Mouse (Mus musculus): ENCODE data around the gene Scml4.

The Scml4 gene

DNA sequence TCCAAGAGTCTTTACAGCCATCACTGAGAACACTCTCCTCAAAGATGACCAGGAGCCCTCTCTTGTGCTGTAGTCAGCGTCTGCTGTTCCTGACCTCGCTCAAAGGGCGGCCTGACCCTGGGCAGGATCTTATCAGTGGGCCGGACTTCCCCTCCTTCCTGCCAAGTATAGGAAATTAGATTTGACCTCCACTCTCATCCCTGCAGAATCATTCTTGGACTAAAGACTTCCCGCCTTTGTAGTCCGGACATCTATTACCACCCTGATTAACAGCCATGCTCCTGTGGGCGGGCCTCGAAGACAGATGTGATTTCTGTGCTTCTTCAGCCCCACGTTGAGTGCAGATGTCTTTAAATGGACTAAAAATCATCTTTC lies 91.9 kb downstream of the Scml4 start:
- DNase-seq = peak; percentile 33

DNA sequence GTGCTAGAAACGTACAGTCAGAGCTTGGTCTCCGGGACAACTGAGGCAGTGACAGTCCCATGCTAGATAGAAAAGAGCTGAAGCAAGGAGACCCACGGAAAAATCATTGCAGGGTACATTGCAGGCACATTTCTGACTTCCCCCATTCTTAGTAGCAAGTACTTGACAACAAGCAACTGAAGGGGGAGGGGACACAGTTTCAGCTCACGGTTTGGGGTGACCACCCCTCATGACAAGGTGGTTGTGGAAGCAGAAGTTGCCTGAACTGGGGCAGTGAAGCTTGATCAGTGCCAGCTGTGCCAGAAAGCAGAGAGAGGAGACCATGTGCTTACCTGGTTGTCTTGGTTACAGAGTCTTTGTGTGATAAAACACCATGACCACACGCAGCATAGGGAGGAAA lies 93.4 kb downstream of the Scml4 start:
- DNase-seq = no peak

DNA sequence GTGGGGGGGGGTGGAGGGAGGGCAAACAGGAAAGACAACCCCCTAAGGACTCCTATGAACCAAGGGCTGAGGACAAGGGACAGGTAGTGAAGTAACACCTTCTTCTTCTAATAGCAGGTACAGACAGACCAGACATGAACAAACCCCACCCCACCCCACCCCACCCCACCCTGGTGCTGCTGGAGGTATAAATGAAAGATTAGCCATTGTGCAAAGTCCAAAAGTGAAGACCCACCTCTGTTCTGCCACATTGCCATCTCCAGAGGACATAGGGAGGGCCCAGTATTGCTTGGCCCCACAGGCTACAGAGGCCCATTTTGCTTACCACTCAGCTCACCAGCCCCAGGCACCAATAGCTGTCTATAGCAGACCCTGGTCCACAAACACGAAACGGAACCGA lies 95.0 kb downstream of the Scml4 start:
- no peak for DNase-seq

DNA sequence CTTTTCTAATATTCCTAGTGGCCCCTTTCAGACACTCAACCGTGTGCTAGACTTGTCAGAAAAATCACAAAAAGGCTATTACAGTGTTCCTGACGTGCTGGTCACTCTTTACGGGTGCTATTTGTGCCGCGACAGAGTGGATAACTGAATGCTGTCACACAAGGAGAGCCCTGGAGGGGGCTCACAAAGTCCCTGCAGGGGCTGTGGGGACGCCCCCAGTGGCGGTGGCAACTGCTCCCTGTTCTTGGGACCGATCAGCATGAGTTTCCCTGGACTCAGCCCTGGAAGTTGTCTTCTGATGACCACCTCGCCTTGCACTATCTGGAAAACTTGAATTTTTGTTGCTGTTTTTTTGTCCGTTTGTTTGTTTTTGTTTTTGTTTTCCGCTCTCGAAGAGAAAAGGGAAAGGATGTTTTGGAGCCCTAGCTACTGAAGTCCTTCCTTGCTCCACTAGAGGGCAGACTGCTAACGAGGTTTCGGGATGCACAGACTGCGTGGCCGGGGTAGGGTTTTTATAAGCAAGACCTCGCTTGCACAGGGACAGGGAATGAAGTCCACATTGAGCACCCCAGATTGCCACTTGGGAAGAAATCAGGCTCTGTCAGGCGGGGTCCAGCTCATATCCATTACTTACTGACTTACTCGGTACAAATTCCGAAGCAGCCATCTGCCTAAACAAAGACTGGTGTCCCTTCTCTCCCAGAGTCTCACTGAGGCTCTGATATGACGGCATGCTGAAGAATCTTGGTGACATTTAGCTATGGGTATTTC lies 97.9 kb downstream of the Scml4 start:
- DNase-seq = peak; percentile 77

DNA sequence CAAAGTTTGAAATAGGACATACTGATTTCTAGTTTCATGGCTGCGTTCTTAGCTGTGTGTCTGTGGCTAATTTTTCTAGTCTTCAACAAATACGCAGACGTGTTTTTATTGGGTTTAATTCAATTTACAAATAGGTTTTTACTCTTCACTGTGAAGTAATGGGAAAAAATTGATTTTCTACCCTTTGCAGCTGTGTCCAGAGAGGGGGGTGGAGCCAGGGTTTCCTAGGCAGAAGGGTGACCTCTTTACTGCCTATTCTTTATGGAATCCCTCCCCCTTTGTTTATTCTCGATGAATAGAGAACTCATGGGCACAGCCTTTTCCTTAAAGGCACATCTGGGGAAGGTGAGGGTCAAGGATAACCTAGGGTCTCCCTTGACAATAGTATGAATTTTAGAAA lies 98.5 kb downstream of the Scml4 start:
- DNase-seq = no peak

DNA sequence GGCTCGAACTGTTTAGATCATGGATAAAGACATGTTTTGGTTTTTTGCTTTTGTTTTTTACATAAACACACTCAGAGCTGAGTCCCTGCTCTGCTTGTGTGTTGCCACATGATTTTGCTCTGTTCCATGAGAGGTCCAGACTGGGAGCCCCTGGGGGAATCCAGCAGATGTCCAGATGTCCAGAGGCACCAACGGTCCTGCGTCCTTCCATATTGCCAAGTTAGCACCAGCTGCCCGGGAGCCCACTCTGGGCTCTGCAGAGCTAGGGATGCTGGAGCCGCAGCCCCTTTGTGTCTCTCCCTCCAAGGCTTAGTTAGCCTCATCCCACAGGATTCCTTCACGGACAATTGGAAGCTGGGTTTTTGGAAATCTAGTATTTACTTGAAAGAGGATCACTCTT lies 101.6 kb downstream of the Scml4 start:
- DNase-seq = no peak

DNA sequence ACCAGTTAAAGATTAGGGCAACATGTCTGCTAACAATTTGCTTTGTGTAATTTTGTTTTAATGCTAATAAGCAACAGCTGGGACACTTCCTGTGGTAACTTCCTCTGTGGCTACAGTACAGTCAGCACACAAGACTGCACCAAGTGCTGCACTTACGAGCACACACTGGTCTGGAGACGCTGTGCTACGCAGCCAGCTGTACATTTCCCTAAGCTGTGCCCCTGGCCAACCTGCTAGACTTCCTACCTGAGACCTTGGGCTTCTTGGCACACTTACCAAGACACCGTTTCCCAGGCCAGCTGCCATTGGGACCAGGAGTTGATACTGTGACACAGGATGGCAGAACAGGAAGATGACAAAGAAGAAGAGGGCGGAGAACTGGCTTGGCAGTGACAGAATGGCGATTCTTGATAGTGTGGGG lies 102.0 kb downstream of the Scml4 start:
- DNase-seq = no peak

DNA sequence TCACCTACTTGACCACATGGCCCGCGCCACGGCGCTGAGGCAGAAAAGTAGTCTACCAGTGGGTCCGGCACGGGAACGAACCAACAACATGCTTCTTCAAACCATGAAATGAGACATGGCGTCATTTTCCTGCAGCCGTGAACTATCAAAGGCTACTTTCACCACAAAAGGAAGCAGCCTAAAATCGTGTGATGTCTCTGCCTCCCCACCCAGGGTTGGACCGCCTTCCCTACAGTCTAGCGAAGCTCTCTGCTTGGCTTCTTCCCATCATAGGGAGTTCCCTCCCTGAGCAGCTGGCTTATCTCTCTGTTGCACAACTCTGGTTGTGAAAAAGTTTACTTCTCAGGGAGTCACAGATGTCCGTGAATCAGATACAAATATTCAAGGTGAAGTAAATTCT lies 102.5 kb downstream of the Scml4 start:
- DNase-seq = peak; percentile 48

DNA sequence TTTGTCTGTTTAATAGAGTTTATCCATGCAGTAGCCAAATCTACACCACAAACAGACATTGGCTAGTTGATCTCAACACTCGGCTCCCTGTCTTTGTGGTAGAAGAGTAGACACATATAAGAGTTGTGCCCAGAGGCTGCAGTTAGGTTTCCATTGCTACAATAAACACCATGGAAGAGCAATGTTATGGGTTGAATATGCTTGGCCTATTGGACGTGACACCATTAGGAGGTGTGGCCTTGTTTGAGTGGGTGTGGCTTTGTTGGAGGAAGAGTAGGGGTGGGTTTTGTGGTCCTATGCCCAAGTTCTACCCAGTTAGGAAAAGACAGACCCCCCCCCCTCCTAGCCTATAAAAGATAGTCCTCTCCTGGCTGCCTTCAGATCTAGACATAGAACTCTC lies 102.9 kb downstream of the Scml4 start:
- no peak for DNase-seq

DNA sequence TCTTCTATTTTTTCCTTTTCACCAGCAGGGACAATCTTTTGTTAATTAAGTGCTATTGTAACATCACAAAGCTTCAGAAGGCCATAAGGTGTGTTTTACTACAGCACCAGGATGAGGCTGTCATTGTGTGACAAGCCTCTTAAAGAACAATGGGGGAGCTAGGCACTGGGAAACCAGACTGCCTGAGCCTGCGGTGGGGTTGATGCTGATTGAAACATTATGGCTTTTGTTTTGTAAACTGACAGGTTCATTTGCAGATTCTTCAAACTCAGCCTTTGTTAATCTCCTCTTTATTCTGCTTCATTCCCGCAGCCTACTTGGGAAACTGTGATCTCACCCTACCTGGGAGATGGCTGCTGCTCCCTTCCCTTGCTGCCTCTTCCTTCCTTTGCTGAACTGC lies 108.2 kb downstream of the Scml4 start:
- no peak for DNase-seq

DNA sequence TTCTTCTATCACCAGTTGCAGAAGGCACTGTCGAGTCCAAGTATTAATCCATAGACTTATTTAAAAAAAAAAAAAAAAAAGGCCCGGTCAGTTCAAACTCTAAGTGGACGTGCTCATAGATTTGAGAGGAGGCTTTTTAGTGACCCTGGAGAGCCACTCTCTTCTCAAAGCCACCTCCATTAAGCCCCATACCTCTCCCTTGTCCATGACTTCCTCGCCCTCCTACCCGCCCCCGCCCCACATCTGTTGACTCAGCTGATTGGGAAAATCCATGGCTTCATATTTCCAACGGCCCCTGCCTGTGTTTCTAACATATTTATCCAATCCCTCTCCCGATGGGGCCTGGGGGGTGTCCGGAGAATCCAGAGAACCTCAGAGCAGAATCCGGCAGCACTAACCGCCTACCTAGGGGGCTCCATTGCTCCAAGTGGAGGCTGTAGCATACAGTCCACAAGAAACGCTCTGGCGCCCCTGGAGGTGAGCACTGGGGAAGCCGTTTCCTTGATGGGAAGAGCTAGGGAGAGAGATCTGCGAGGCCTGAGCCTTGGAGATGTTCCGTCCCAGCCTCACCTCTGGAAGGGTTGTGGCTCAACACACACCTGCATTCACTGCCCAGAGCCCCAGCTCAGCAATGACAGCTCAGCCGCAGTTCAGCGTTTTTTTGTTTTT lies 112.5 kb downstream of the Scml4 start:
- DNase-seq = peak; percentile 76

DNA sequence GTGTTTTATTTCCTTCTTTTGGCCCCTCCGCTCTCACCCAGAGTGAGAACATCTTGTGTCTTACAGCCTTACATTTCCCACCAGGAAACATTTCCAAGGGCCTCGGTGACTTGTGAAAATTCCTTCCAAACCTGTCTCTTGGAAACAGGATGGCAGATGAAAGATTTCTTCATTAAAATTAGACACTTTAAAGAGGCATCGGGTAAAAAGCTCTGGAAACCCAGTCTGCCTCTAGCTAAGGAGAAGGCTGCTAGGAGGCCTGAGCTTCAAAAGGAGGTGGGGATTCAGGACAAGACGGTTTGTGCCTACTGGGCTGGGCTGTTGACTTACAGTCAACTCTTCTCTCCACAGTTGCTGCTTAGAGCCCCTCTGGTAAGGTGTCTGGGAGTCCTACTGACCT lies 113.4 kb downstream of the Scml4 start:
- no peak for DNase-seq

DNA sequence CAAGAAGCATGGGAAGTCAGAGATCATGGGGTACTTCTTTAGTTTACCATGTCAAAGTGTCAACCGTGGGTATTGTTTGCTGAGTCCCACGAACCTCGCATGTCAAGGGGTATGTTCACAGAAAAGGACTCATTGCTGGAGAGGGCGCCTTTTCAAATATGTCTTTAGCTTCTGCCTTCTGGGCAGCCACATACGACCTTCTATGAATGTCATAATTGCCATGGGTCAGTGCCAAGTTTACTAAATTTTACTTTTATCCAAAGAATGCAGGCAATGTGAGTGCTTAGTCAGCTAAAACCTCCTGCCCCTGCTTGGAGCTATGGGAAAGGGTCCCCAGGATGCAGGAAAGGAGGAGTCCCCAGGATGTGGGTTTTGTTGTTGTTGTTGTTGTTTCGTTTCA lies 116.4 kb downstream of the Scml4 start:
- no peak for DNase-seq

DNA sequence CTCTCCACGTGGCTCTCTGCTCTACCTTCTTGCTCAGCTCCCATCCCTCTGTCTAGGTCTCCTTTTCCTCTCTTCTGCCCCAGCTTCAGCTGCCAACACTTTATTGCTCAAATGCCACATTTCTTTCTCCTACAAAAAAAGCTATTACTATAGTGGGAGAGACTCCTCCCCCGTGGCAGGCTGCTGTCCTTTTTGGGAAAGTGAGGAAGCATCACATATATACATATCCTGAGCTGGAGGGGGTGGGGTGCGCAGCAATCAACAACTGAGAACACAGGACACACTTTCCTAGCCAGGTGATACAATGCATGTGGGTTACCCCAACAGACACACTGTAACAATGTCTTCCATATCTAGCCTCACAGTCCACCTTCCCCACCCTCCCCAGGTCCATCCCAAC lies 118.2 kb downstream of the Scml4 start:
- no peak for DNase-seq

DNA sequence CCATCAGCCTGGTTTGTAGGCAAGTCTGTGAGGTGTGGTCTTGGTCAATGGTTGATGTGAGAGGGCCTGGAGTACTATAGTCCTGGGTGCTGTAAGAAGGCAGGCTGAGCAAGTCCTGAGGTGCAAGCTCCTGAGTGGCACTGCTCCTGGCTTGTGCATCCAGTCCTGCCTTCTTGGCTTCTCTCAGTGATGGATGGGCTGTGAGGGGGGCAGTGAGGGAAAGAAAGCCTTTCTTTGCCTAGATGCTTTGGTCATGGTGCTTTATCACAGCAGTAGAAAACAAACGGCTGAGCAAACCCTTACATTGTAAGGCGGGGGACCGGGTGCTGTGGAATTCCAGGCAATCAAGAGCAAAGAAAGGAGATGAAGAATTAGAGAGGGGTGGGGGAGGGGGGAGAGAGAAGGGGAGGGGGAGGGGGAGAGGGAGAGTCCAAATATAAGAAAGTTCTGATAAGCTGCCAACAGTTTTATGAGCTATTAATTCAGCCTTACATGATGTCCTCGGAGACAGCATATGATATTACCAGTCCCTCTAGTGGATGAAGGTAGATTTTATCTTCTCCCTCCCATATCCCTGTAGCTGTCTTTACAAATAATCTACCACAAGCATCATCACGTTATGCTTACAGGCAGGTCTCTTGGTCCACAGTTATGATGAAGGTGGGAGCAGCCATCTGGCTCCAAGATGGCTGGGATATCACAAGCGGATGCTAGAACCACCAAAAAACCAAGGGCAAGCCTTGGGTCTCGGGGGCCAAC lies 121.0 kb downstream of the Scml4 start:
- DNase-seq = no peak

DNA sequence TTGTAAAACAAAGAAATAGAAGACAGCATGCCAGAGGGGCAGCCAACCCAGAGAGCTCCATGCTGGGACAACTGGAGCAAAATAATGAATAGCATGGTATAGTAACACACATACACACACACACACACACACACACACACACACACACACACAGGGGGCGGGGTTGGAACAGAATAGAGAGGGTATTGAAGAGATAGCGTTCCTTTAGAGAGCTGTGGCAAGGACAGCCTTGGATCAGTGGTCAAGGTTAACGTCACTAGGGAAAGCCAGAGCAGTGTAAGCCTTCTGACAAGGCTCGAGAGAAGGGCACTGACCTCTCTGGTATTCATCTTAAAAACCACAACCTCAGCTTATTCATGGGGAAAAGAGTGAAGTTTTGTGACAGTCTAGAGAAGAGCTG lies 124.7 kb downstream of the Scml4 start:
- no peak for DNase-seq

DNA sequence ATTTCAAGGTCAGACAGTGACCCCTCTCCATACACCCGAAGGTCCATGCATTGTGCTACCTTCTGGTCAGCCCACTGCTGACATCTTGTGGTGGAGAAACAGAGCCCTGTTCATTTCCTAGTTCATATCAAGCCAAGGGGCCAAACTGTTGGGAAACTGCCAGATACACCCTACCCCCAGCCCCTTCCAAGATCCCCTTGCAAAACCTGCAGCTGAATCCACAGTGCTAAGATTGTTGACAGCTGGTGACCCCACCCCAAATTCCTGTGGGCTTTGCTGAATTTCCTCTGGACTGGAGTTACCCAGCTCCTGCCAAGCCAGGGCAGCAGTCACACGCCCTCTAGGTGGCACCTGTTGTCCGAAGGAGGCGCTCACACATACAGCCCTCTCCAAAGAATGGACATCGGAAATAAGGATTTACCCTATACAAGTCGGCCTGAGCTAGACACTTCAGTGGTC lies 127.5 kb downstream of the Scml4 start:
- DNase-seq = peak; percentile 76

DNA sequence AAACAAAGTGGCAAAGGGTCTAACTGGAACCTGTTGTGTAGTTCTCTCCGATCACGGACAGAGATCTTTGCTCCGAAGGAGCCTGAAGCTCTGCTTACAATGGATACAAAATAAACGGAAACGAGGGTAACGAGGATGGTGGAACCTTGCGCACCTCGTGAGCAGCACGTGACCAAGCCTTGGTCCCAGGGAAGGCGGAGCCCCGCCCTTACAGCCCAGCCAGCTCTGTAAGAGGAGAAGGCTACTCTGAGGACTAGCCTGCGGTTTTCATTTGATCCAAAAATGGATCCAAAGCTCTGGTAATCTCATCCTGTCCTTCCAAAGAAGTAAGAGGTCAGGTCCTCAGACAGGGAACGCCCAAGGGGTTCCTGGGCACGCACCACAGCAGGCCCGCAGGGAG lies 128.5 kb downstream of the Scml4 start:
- DNase-seq = peak; percentile 30

DNA sequence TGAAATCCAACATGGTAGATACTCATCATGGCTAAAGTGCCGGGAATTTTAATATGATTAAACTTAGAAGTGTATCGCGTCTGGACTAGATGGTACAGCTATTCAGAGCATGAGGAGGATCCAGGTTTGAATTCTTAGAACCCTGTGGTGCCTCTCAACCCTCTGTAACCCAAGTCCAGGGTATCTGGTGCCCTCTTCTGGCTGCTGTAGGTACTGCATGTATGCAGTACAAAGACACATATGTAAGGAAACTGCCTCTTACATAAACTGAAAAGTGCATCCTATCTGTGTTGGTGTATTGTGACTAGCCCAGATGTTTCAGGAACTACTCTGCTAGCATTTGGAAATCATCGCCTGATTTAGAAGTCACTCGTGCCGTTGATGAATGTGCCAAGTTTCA lies 129.7 kb downstream of the Scml4 start:
- DNase-seq = peak; percentile 73

DNA sequence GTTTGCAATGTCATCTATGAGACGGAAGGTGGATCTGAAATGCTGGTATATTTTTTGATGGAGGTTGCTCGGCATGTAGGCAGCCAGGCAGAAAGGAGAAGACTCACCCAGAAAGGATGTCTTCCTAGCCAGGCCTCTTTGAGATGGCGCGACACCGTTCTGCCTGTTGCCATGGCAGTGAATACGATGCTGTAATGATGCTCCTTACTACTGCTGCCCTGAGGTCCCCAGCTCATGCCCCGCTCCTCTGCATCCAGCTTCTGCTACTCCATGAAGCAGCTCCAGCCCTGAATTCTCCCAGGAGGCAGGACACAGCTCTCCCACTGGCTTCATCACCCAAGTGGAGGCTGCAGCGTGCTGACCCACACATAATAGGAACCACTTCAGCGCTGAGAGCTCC lies 130.8 kb downstream of the Scml4 start:
- no peak for DNase-seq

DNA sequence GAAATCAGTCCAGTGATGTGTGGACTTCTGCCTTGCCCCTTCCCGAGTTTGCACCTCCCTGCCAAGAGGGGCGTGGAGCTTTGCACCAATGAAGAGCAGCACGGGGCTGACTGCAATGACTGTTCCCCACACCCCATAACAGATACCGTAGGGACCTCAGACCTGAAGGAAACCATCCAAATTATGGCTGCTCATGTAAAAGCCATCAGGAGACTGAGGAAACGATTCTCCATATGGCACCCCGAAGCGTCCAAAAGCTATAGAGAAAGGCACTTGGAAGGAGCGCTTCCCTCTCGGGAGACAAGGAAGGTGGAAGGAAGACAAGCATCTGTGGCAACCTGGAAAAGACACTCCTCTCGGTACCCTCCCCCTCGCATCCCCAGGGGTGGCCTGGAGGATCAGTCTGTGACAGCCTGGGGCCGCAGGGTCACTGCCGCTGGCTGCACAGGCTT lies 134.2 kb downstream of the Scml4 start:
- no peak for DNase-seq

DNA sequence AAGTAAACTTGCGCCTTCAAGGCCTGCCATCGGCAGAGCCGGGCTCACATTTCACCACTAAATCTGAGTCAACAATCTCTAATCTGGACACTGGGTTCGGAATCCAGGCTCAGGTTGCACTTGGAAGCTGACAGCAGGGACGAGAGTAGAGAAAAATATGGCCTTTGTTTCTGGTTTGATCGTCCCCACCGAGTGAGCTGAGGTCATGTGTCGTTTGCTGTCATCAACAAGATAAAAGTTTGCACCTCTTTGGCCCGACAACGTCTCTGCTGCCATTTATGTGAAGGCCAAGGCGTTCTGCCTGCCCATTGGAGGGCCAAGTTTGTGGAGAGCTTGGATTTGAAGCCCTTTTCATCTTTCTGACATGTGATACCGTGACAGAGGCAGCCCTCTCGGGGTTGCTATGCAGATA lies 135.3 kb downstream of the Scml4 start:
- DNase-seq = no peak

DNA sequence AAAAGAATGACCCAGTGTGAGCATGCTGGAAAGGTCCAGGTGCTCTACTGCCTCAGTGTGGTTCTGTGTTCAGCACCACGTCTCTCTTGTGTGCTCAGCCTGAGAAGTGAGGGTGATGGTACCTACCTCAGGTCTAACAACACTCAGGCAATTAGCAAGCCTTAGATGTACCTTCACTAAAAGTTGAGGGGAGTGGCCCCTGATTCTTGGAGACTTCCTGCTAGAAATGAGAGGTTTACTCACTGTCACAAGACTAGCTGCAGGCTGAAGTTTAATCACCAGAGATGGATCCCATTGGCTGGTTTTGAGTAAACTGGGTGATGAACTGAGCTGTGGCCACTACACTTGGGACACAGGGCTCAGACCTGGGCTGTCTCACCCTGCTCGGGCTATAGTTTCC lies 137.1 kb downstream of the Scml4 start:
- no peak for DNase-seq

DNA sequence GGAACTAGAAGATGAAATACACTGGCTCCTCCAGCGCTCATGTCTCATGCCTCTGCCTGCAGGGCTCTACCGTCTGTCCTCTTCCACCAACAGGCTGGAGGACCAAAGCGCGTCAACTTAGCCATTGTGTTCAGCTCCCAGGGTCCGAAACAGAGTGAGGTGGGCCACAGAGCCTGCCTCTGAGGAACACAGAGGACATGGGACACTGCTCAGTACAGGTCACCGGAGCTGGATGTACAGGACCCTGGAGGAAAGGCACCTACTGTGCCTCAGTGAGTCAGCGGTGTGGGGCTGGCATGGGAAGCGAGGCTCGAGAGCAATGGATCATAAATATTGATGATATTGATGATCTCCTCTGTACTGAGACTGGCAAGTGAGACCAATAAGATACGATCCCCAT lies 139.2 kb downstream of the Scml4 start:
- no peak for DNase-seq

All from lung, postnatal 36 days (tissue).